ENCODE assay signal across 8 mouse cellular contexts in the genomic region with DNA sequence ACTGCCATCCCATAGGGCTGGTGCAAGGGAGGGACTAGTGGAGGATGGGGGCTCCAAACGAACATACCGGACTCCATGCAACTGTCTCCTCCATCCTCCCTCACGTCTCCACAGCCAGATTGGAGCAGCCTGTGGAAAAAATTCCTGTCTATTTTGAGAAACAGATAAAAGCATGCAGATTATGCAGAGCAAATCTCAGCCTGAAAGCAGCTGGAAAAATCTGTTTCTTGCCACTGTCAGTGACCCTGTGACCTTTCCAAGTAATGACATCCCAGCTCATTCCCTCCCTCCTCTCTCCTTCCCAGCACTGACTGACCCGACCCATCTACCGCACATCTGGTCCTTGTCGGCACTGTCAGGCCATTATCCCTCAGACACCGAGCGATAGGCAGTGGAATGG. TPM values are rescaled to one million over a fixed set of nuclear protein-coding genes. Genes with fewer than 3 reads are reported as not detected.
DNase-seq lines count a peak whose midpoint lies in the region; ATAC-seq lines count a peak whose summit lies in the region.

No protein-coding gene starts in this region.

- ATAC-seq in hindbrain, embryonic 11.5 days (ENCODE audit: low FRiP score) = peak; percentile 40; the same call in 1 of the 2 replicates
- ATAC-seq in hindbrain, embryonic 16.5 days = no peak
- ATAC-seq in heart, embryonic 12.5 days (ENCODE audit: insufficient number of reproducible peaks, low FRiP score) = peak; percentile 87

- 45% methylated on average over 8 of the region's 8 CpGs for WGBS in hindbrain, embryonic 11.5 days
- 59% methylated on average over 8 of the region's 8 CpGs for WGBS in hindbrain, embryonic 16.5 days
- WGBS in heart, embryonic 12.5 days = 13% methylated on average over 8 of the region's 8 CpGs

- H3K27me3 ChIP-seq in hindbrain, embryonic 11.5 days (ENCODE audit: control insufficient read depth, insufficient read depth, low read length) = no peaks in the 10 kb centered on the region
- H3K27me3 ChIP-seq in hindbrain, embryonic 16.5 days (replicated peaks; ENCODE audit: control insufficient read depth, insufficient read depth, low read length) = no peaks in the 10 kb centered on the region
- no peaks in the 10 kb centered on the region for H3K27me3 ChIP-seq in heart, embryonic 12.5 days (replicated peaks)

- H3K4me3 ChIP-seq in hindbrain, embryonic 11.5 days (ENCODE audit: low read depth, low read length) = no peak overlapping the region
- no peak overlapping the region for H3K4me3 ChIP-seq in hindbrain, embryonic 16.5 days (ENCODE audit: low read length)
- no peak overlapping the region for H3K4me3 ChIP-seq in heart, embryonic 12.5 days

- no peaks in the 10 kb centered on the region for H3K9me3 ChIP-seq in hindbrain, embryonic 11.5 days (ENCODE audit: control insufficient read depth, low read length)
- H3K9me3 ChIP-seq in hindbrain, embryonic 16.5 days (ENCODE audit: control insufficient read depth, low read length) = no peaks in the 10 kb centered on the region
- H3K9me3 ChIP-seq in heart, embryonic 12.5 days (replicated peaks) = no peaks in the 10 kb centered on the region

- H3K27ac ChIP-seq in hindbrain, embryonic 11.5 days (ENCODE audit: low read depth, low read length) = no peak overlapping the region
- no peak overlapping the region for H3K27ac ChIP-seq in hindbrain, embryonic 16.5 days (ENCODE audit: low read depth, low read length)
- peak overlapping the region; percentile 85 for H3K27ac ChIP-seq in heart, embryonic 12.5 days (ENCODE audit: poor library complexity, severe bottlenecking)

- no peaks in the 10 kb centered on the region for H3K36me3 ChIP-seq in hindbrain, embryonic 11.5 days (ENCODE audit: control insufficient read depth, insufficient read depth, low read length)
- no peaks in the 10 kb centered on the region for H3K36me3 ChIP-seq in hindbrain, embryonic 16.5 days (ENCODE audit: control insufficient read depth, insufficient read depth, low read length)
- H3K36me3 ChIP-seq in heart, embryonic 12.5 days = no peaks in the 10 kb centered on the region

- DNase-seq in hindbrain, embryonic 11.5 days (ENCODE audit: low spot score) = no peak
- peak; percentile 86 for DNase-seq in kidney, postnatal 14 days
- DNase-seq in ovary, postnatal 36 days (ENCODE audit: low spot score) = peak; percentile 41
- DNase-seq in natural killer cell, adult 2 months (ENCODE audit: low spot score in 2 of 2) = no peak
- DNase-seq in frontal cortex, postnatal 36 days (ENCODE audit: low spot score in 2 of 2) = no peak
- DNase-seq in cerebellum, adult 8-10 months = no peak

- no peaks in the 10 kb centered on the region for H3K4me1 ChIP-seq in hindbrain, embryonic 11.5 days (replicated peaks; ENCODE audit: control insufficient read depth, insufficient read depth, low read length)
- H3K4me1 ChIP-seq in hindbrain, embryonic 16.5 days (ENCODE audit: control insufficient read depth, insufficient read depth, low read depth, low read length) = peaks cover 3% of the 10 kb centered on the region; the same call in 1 of the 2 replicates
- peaks cover 61% of the 10 kb centered on the region for H3K4me1 ChIP-seq in heart, embryonic 12.5 days (replicated peaks)

- H3K4me2 ChIP-seq in hindbrain, embryonic 11.5 days (replicated peaks; ENCODE audit: low read depth, low read length) = no peak overlapping the region
- H3K4me2 ChIP-seq in hindbrain, embryonic 16.5 days (ENCODE audit: low read length) = no peak overlapping the region
- no peak overlapping the region; the same call in 1 of the 2 replicates for H3K4me2 ChIP-seq in heart, embryonic 12.5 days

- H3K9ac ChIP-seq in hindbrain, embryonic 11.5 days (ENCODE audit: low read depth, low read length) = no peak overlapping the region
- no peak overlapping the region for H3K9ac ChIP-seq in hindbrain, embryonic 16.5 days (ENCODE audit: low read depth, low read length)
- H3K9ac ChIP-seq in heart, embryonic 12.5 days = no peak overlapping the region

RNA-seq across cellular contexts. Expression of gene Lclat1, which starts 35.5 kb away (rescaled TPM):
- polyA plus RNA-seq in hindbrain, embryonic 11.5 days (2014; fragmentation: Nextera tagmentation; extraction: Ambion mirVana) = 16.7 and 17.2 TPM in 2 replicates
- polyA plus RNA-seq in hindbrain, embryonic 16.5 days (2015; fragmentation: Nextera tagmentation; extraction: Ambion mirVana) = 13.8 and 18.8 TPM in 2 replicates
- 47.0 and 51.3 TPM in 2 replicates for polyA plus RNA-seq in heart, embryonic 12.5 days (2016; fragmentation: Nextera tagmentation; extraction: Ambion mirVana)

Comparison
In these comparisons a context has a peak if more than half of its experiments do, and no peak if none do; other contexts are left out.
1. DNase-seq: peak in kidney, postnatal 14 days (single experiment) and ovary, postnatal 36 days (single experiment); none in hindbrain, embryonic 11.5 days (single experiment), natural killer cell, adult 2 months (0 of 2), frontal cortex, postnatal 36 days (0 of 2) and cerebellum, adult 8-10 months (single experiment).